Mouse (Mus musculus) neural tube, embryonic 11.5 days (tissue): ENCODE measurements at regions not wholly inside any gene's neighbourhood (a gene's known extent, or its start where the extent isn't known, plus 50 kb on each side); places are given as distances from the start of the nearest gene placed in this dataset.

Experiments
- ATAC-seq: fragments of 200-750 bp; cut with Nextera tagmentation; 2 replicates; pipeline ENCODE4 v1.8.0; 2017; ENCODE audit warnings: moderate number of reproducible peaks, mild to moderate bottlenecking, moderate TSS enrichment, moderate library complexity; ENCODE audit not compliant: insufficient read depth, low FRiP score, low TSS enrichment
- DNase-seq: peaks from one replicate; pipeline ENCODE4 v3.0.0-alpha.2; 2015; ENCODE audit warnings: low spot score
- H3K27ac ChIP-seq: fragments of 300-500 bp; sonication (generic); 2 replicates; pipeline ENCODE4 v1.5.1; 2014; ENCODE audit warnings: low read depth, mild to moderate bottlenecking, low read length
- H3K27me3 ChIP-seq: fragments of 300-500 bp; sonication (generic); 2 replicates; pipeline ENCODE4 v1.6.1; 2014; ENCODE audit warnings: mild to moderate bottlenecking, low read length, mixed read lengths; ENCODE audit not compliant: control insufficient read depth, insufficient read depth
- H3K36me3 ChIP-seq: fragments of 300-500 bp; sonication (generic); 2 replicates; pipeline ENCODE4 v1.6.1; 2014; ENCODE audit warnings: mild to moderate bottlenecking, low read length, moderate library complexity, mixed read lengths; ENCODE audit not compliant: control insufficient read depth, insufficient read depth
- H3K4me1 ChIP-seq: fragments of 300-500 bp; sonication (generic); 2 replicates; pipeline ENCODE4 v1.6.1; 2014; ENCODE audit warnings: low read length, mixed read lengths; ENCODE audit not compliant: control insufficient read depth, insufficient read depth
- H3K4me2 ChIP-seq: fragments of 300-500 bp; sonication (generic); 2 replicates; pipeline ENCODE4 v1.6.1; 2014; ENCODE audit warnings: low read depth, mild to moderate bottlenecking, moderate library complexity
- H3K4me3 ChIP-seq: fragments of 300-500 bp; sonication (generic); 2 replicates; pipeline ENCODE4 v1.5.1; 2014; ENCODE audit warnings: low read depth, low read length
- H3K9ac ChIP-seq: fragments of 300-500 bp; sonication (generic); 2 replicates; pipeline ENCODE4 v1.6.1; 2014; ENCODE audit warnings: mild to moderate bottlenecking, low read length
- H3K9me3 ChIP-seq: fragments of 300-500 bp; sonication (generic); 2 replicates; pipeline ENCODE4 v1.6.1; 2016; ENCODE audit warnings: low read length; ENCODE audit not compliant: control insufficient read depth
- WGBS: fragments of 180-500 bp; shearing (Covaris S2); extraction: QIAGEN DNeasy Blood & Tissue Kit; methylation state at CpG from one replicate; pipeline ENCODE4 v1.1.7; 2014; 5-methylcytosine and 5-hydroxymethylcytosine counted together

DNA sequence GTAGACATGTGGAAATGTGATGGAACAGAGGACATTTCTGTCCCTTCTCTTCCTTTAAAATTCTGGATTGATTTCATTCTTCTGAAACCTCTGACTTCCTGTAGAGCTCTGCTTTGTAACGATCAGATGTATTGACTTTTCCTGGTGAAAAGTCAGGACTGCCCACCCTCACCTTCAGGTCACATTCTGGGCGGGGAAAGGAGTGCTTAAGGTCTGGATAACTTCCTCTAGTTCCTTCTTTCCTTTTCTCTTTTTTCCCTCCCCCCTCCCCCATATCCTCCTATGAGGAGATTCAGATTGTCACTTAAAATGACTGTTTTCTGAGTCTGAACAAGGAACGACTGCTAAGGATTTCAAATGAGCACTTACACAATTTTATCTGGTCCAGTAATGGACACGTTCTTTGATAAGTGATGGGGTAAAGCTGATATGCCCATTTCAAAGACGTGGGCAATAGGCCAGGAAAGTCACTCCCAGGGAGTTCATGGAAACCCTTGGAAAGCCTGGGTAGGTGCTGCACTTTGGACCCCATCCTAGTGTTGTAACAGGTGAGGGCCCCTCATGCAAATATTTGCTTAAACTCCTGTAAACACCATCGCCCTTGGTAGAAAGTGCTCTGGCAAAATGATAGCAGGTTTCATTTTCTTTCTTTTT, 186.9 kb upstream of the Marcks start:
- Histone ChIP-seq H3K9me3 (no peaks in the 10 kb centered on the region), H3K4me2 (no peak overlapping the region), H3K4me1 (no peaks in the 10 kb centered on the region), H3K36me3 (no peaks in the 10 kb centered on the region), H3K27me3 (no peaks in the 10 kb centered on the region), H3K4me3 (no peak overlapping the region), H3K27ac (no peak overlapping the region), H3K9ac (no peak overlapping the region)
- 77% methylated on average over 6 of the region's 6 CpGs for WGBS
- no peak for ATAC-seq
- DNase-seq = no peak

DNA sequence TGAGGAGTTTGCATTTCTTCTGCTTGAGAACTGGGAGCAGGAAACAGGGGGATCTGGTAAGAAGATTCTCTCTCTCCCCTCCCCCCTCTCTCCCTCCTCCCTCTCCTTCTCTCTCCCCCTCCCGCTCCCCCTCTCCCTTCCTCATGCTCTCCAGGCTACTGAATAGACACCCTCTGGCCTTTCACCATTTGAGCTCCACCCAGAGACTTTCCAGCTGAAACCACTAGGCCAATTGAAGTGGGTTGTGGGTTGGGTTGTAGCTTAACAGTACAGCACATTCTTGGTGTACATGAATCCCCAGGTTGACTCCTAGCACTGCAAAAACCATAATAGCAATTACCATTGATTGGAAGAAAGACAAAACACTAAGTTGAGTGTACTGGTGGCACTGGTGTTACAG, 185.0 kb upstream of the Marcks start:
- no peak overlapping the region for H3K4me3 ChIP-seq
- H3K9ac ChIP-seq = no peak overlapping the region
- 89% methylated on average over 1 of the region's 1 CpGs for WGBS
- no peak for DNase-seq
- no peaks in the 10 kb centered on the region for H3K4me1 ChIP-seq
- H3K36me3 ChIP-seq = no peaks in the 10 kb centered on the region
- no peaks in the 10 kb centered on the region for H3K27me3 ChIP-seq
- H3K9me3 ChIP-seq = no peaks in the 10 kb centered on the region
- no peak overlapping the region for H3K27ac ChIP-seq
- no peak overlapping the region for H3K4me2 ChIP-seq
- ATAC-seq = no peak

DNA sequence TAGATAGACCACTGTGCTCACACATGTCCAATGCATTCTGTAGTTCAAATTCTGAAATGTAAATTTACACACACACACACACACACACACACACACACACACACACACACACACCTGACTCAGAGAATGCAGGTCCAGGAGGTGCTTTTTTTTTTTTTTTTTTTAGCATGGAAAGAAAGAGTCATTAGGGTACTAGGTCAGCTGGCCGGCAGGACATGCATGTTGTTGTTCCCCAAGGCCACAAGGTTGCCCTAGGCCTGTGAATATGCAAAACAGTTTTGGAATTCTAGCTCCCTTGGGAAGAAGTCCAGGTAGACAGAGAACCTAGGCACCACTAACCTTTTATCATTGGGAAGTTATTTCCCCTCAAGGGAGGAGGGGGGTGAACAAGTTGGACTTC, 184.1 kb upstream of the Marcks start:
- H3K9ac ChIP-seq = no peak overlapping the region
- ATAC-seq = no peak
- H3K4me3 ChIP-seq = no peak overlapping the region
- no peaks in the 10 kb centered on the region for H3K27me3 ChIP-seq
- H3K4me2 ChIP-seq = no peak overlapping the region
- no peaks in the 10 kb centered on the region for H3K36me3 ChIP-seq
- H3K27ac ChIP-seq = no peak overlapping the region
- no peak for DNase-seq
- no peaks in the 10 kb centered on the region for H3K4me1 ChIP-seq
- 94% methylated on average over 1 of the region's 1 CpGs for WGBS
- H3K9me3 ChIP-seq = no peaks in the 10 kb centered on the region

DNA sequence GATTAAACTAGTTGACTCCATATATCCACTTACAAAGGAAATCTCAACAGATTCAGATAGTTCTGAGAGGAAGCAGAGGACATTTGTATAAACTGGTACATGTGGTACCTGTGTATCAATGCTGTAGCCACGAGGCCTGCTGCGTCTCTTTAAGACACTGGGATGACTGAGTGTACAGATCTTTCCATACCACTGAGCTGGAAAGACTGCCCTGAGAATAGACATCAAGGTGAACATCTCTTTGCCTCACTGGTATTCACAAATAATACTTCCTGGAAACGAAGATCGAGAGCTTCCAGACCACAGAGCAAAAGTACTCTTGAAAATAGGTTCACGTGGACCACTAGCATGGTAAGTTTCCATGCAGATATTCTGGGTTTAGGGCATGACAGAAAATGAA, 183.6 kb upstream of the Marcks start:
- ATAC-seq = no peak
- no peak overlapping the region for H3K4me3 ChIP-seq
- H3K27ac ChIP-seq = no peak overlapping the region
- no peak for DNase-seq
- H3K36me3 ChIP-seq = no peaks in the 10 kb centered on the region
- 97% methylated on average over 5 of the region's 5 CpGs for WGBS
- H3K9ac ChIP-seq = no peak overlapping the region
- H3K4me2 ChIP-seq = no peak overlapping the region
- H3K27me3 ChIP-seq = no peaks in the 10 kb centered on the region
- no peaks in the 10 kb centered on the region for H3K4me1 ChIP-seq
- H3K9me3 ChIP-seq = no peaks in the 10 kb centered on the region

DNA sequence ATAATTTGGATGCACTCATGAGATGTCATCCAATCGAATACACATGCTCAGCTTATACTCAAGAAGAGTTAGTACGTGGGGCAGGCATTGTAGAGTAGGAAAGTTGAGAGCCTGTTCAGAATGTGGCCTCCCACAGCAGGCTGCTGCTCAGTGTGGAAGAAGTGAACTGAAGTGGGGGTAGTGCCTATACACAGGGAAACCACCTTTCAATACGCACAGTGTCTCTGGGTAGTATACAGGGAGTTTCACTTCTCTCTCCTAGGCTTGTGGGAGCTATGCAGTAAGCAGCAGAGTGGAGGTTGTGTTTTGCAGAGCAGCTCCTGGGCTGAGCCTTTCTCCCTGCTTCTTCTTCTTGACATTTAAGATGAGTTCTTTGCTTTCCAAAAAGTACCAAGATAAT, 182.5 kb upstream of the Marcks start:
- no peak overlapping the region for H3K9ac ChIP-seq
- no peak overlapping the region for H3K27ac ChIP-seq
- no peaks in the 10 kb centered on the region for H3K9me3 ChIP-seq
- no peaks in the 10 kb centered on the region for H3K27me3 ChIP-seq
- no peaks in the 10 kb centered on the region for H3K36me3 ChIP-seq
- no peak for DNase-seq
- H3K4me1 ChIP-seq = no peaks in the 10 kb centered on the region
- ATAC-seq = no peak
- WGBS = 85% methylated on average over 3 of the region's 3 CpGs
- H3K4me2 ChIP-seq = no peak overlapping the region
- H3K4me3 ChIP-seq = no peak overlapping the region

DNA sequence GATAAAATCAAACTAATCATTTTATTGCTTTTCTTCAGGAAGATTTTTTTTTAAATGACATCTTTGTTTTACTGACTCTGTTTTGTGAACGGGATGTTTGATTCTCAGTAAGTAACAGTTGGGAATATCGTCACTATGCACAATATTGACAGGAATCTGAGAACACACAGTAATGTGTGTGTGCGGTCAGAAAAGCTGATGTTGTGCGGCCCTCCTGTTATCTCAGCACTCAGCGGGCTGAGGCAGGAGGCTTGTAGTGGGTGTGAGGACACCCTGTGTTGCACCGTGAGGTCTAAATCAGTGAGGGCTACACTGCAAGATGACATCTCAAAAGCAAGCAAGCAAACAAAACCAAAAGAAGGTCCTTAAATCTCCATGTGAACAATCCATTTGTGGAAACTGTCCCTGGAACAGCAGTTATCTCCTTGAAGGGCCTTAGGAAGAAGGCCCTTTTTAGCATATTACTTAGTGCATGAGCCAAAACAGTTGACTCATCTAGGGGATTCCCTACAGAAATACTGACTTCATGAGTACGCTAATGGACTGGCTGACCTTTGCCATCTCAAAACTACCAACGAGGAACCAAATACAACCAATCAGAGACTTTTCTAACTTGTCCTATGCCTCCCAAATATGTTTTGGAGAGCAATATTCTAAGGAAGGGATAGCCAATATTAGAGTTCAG, 181.2 kb upstream of the Marcks start:
- 96% methylated on average over 8 of the region's 8 CpGs for WGBS
- Histone ChIP-seq H3K27me3 (no peaks in the 10 kb centered on the region), H3K36me3 (no peaks in the 10 kb centered on the region), H3K4me3 (no peak overlapping the region), H3K4me2 (no peak overlapping the region), H3K27ac (no peak overlapping the region), H3K4me1 (no peaks in the 10 kb centered on the region), H3K9ac (no peak overlapping the region), H3K9me3 (no peaks in the 10 kb centered on the region)
- DNase-seq = no peak
- ATAC-seq = no peak

DNA sequence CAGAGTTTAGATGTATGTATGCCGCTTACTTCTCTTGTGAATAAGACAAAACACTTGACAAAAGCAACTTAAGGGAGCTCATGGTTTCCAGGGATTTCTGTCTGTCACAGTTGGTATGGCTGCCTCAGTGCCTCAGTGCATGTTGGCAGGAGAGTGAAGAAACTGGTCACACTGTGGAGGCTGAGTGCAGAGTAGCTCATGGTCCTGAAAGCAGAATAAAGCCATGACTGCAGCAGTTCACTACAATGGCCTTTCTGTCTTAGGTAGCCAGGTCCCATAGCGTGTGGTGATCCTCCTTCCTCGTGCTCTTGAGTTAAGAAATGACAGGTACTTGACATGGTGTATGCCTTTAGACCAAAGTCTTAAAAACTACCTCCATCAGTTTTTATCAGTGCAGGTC, 178.0 kb upstream of the Marcks start:
- no peak for ATAC-seq
- WGBS = 86% methylated on average over 3 of the region's 3 CpGs
- no peak overlapping the region for H3K4me3 ChIP-seq
- no peak overlapping the region for H3K4me2 ChIP-seq
- H3K9ac ChIP-seq = no peak overlapping the region
- no peak overlapping the region for H3K27ac ChIP-seq
- no peaks in the 10 kb centered on the region for H3K9me3 ChIP-seq
- H3K27me3 ChIP-seq = no peaks in the 10 kb centered on the region
- no peaks in the 10 kb centered on the region for H3K36me3 ChIP-seq
- H3K4me1 ChIP-seq = no peaks in the 10 kb centered on the region
- no peak for DNase-seq

DNA sequence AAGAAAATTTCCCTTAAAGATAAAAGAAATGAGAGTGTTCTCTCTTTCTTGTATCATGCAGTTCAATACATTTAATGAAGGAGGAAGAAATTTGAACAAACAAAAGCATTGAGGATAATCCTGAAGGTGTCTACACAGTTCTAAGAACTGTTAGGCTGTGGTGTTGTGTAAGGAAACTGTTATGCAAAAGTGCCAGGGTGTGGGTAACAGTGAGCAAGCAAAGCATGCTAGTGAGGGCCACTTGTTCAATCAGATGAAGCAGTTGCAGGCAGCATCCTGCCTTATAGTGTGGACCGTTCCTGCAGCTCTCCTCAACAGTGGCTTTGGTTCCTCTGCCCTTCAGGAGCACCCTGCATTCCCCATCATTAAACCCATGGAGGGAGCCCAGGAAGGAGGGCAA, 177.1 kb upstream of the Marcks start:
- H3K4me3 ChIP-seq = no peak overlapping the region
- DNase-seq (no peak), ATAC-seq (no peak)
- WGBS = 80% methylated on average over 1 of the region's 1 CpGs
- H3K27ac ChIP-seq = no peak overlapping the region
- H3K4me2 ChIP-seq = no peak overlapping the region
- no peaks in the 10 kb centered on the region for H3K9me3 ChIP-seq
- no peaks in the 10 kb centered on the region for H3K4me1 ChIP-seq
- no peaks in the 10 kb centered on the region for H3K36me3 ChIP-seq
- no peaks in the 10 kb centered on the region for H3K27me3 ChIP-seq
- no peak overlapping the region for H3K9ac ChIP-seq

DNA sequence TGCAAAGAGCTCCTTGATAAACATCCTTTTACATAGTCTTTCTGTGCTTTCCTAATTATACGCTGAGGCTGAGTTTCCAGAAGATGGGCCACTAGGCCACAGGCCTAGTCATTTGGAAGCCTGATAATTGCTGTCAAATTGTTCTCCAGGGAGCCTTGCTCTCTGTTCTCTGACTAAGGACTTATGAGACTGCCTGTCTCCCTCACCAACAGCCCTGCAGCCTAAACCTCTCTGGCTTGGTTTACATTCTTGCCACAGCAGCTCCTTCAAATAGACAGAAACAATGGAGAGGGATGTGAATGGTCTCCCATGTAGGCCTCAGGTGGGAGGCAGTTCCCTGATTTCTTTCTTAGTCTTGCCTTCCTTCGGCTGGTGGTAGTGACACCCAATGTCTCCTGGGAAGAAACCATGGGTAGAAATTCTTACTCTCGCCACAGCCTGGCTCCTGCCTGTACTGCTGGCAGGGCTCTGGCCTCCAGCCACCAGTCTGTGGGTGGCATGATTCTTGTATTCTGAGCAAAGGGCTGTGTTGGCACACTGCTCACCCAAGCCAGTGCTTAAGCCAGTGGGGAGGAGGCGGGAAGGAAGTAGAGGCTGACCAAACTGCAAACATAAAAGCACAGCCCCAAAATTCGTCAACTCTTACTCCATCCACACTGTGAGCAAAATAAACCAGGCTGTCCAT, 176.2 kb upstream of the Marcks start:
- WGBS = 81% methylated on average over 5 of the region's 5 CpGs
- ATAC-seq = no peak
- no peaks in the 10 kb centered on the region for H3K9me3 ChIP-seq

More for the DNA sequence above, 176.2 kb upstream of the Marcks start:
- no peak for DNase-seq
- H3K4me3 ChIP-seq = no peak overlapping the region
- no peaks in the 10 kb centered on the region for H3K36me3 ChIP-seq
- H3K4me1 ChIP-seq = no peaks in the 10 kb centered on the region
- H3K4me2 ChIP-seq = no peak overlapping the region
- no peaks in the 10 kb centered on the region for H3K27me3 ChIP-seq
- H3K9ac ChIP-seq = no peak overlapping the region
- H3K27ac ChIP-seq = no peak overlapping the region
